Mouse (Mus musculus) heart, adult 2 months (tissue): ENCODE measurements at regions not wholly inside any gene's neighbourhood (a gene's known extent, or its start where the extent isn't known, plus 50 kb on each side); places are given as distances from the start of the nearest gene placed in this dataset.

ENCODE experiments used
- CTCF ChIP-seq: fragments of 200-600 bp; IDR thresholded peaks from 2 replicates; pipeline ENCODE4 v1.8.1; 2022; ENCODE audit warnings: antibody characterized with exemption, mild to moderate bottlenecking, moderate library complexity
- POLR2A ChIP-seq: fragments of 200-500 bp; IDR thresholded peaks from 2 replicates; pipeline ENCODE4 v1.6.1; 2011; ENCODE audit warnings: mild to moderate bottlenecking, low read depth, low read length, control low read depth; ENCODE audit not compliant: insufficient read depth

- no peak for TF ChIP-seq POLR2A
- TF ChIP-seq CTCF, result no peak
Observed at GRCm38 (mm10) chr16:77237631-77238357, 224.3 kb downstream of the Usp25 start.
